Mouse (Mus musculus): Measurements from ENCODE around the gene Rnaseh2b. TPM values are rescaled to one million over a fixed set of nuclear protein-coding genes. Genes with fewer than 3 reads are reported as not detected.

The Rnaseh2b gene
- total RNA-seq, 2 experiments from 2014 or later = 16.2 to 16.3 TPM

DNA sequence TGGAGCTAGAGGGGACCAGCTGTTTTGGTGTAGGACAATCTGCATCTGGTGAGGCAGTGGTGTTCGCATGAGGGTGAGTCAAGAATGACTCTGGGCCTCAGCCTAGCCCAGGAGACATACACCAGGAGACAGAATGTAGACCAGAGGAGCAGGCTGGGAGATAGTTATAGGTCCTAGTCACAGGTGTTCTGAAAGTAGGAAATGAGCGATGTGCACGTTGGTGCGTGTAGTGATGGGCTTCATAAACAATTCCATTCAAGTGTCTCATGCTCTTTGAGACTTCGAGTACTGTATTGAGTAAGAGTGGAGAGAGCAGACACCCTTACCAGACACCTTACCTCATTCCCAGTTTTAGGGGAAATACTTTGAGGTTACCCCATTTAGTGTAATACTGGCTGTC lies 61.4 kb downstream of the Rnaseh2b start:
- DNase-seq (ENCODE audit: low spot score in 2 of 2) = no peak

DNA sequence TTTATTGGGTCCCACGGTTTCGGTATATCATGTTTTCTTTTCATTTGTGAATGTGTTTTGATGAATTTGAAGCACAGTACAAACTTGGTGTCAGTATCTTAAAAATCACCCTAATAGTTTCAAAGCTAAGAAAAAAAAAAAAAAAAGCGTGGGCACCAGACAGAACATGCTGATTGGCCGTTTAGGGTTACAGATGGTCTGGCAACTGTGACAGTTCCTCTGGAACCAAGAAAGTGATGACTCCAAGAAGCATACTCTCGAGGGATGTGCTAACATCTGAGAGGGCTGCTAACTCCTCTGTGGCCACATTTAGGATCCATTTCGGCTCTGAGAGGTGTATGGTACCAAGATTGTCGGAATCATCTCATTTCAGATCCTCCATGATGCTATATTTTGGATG lies 62.8 kb downstream of the Rnaseh2b start:
- DNase-seq (ENCODE audit: low spot score in 2 of 2) = no peak

DNA sequence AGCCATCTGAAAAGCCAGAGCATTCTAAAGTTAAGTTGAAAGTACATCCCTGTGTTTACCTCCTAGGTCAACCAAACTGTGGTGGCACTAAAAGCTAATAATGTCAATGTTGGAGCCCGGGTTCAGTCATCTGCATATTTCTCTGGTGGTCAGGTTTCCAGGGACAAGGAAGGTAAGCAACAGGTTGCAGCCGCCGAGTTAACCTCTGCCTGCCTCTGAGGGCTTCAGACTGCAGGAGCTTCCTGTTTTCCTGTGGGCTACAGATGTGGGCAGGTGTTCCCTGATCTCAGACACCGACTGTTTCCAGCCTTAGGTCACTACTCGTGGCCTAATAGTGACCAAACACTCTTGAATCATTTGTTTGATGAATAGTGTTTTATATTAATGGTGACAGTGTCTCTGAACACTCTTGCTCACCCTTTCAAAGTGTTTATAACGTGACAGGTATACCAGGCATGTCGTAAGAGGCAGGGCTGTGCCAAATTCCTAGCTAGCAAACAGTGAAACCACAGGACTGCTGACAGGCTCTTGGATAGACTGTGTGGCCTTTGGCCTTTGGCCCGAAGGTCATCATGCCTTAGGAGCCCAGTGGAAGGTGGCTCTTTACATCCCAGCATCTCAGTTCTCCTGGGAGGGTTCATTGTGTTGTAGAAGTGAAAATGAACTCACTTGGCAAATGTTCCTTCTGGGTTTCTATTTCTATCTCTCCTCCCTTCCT lies 69.0 kb downstream of the Rnaseh2b start:
- no peak for DNase-seq (ENCODE audit: low spot score in 2 of 2)

DNA sequence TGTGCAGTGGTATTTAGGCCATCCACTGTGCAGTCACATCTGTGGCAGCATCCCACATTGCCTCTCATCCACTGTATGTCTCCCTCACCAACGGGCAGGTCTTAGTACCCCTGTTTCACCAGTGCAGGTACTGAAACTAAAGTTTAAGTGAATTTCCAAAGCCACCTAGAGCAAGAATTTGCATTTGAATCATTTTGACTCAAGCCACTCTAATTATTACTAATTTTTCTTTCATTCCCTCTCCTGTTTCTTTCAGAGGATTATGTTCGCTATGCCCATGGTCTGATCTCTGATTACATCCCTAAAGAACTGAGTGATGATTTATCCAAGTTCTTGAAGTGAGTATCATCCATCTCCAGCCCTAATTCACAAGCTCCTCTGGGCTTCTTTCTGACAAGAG lies 71.4 kb downstream of the Rnaseh2b start:
- no peak for DNase-seq (ENCODE audit: low spot score in 2 of 2)

DNA sequence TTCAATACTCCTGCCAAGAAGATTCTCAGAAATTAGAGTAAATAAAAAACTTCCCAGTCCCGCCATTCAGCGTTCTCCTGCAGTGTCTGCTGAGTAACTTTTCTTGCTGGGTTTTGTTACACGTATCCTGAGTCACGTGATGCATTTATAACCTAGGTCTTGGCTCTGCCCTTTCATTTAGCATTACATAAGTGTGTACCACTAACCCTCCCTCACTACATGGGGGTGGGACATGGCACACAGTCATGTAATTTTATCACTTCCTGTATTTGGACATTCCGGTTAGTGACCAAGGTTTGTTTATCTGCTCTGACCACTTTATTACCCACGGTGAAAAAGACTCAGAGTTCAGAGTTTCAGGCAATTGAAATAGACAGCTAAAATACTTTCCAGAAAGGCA lies 78.4 kb downstream of the Rnaseh2b start:
- no peak for DNase-seq (ENCODE audit: low spot score in 2 of 2)

DNA sequence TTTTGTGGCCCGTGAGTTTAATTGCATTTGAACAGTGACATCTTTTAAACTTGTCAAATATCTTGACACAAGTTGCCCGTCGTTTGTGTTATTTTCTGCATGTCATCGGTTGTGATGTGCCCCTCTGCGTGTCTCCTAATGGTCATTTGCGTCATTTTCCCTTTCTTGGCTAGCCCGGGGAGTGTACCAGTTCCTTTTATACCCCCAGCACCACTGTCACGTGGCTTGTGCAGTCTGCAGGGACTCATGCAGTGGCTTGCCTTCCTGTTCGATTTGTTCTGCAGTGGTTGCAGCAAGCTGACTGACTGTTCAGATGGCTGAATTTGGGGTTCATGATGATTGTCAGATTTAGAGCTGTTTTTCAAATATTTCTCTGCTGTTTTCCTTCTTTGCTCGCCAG lies 81.6 kb downstream of the Rnaseh2b start:
- no peak for DNase-seq (ENCODE audit: low spot score in 2 of 2)

DNA sequence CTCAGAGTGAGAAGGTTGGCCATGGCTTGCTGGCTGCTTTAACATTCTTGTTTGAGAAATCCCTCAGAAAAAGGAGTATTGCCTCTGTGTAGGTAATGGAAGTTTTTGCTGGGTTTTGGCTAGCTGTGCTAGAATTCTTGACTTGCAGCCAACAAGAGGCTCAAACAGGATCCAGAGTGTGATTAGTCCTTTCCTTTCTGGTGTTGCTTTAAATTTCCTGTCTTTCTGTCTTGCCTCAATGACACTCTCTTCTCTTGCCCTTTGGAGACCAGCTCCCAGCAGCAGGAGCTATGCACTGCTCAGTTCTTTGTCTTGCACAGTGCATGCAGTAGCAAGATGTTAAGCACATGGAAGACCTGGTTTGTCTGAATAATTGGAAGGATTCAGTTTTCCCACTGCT lies 83.3 kb downstream of the Rnaseh2b start:
- no peak for DNase-seq (ENCODE audit: low spot score in 2 of 2)

DNA sequence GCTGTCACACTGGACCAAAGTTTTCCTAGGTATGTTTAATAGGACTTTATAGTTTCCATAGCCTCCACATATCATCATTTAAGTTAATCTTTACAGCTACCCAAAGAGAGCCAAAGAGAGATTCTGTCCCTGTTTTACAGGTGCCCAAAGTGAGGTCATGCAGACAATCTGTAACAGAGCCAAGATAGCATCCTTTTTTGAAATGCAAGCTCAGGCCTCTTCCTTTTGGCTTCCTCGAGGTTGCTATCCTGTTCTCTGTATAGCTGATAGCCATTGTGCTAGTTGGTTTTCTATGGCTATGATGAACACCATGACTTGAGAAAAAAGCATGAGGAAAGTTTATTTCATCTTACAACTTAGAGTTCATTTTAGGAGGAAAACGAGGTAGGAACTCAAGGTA lies 83.7 kb downstream of the Rnaseh2b start:
- no peak for DNase-seq (ENCODE audit: low spot score in 2 of 2)

DNA sequence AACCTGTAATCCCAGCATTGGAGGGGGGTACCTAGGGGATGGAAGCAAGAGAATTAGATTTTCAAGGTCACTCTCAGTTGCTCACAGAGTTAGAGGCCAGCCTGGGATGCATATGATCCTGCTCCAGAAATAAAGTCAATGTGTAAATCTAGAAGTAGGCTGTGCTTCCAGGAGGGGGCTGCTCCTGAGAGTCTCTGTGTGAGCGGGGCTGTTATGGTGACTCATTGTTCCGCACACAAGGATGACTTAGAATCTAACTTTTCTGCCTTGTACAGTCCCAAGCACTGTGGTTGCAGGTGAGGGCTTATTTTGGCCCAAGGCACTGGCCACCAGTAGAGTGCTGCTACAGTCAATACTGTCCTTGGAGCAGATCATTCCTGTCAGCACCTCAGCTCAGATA lies 87.0 kb downstream of the Rnaseh2b start:
- no peak for DNase-seq (ENCODE audit: low spot score in 2 of 2)

DNA sequence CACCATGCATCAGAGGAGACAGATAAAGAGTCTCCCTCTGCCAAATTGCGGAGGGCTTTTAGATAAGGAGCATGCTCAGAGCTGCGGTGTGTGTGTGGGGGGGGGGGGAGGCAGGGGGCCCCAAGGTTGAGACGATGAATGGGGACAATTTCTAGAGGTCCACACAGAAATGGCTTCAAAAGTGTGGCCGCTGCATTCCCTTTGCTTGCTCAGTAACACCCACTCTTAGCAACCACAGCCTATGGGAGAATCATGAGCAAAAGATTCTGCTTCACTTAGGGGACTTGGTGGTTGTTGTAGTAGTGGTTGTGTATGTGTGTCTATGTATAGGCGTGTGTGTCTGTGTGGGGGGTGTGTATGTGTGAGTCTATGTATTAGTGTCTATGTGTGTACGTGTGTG lies 88.2 kb downstream of the Rnaseh2b start:
- no peak for DNase-seq (ENCODE audit: low spot score in 2 of 2)

DNA sequence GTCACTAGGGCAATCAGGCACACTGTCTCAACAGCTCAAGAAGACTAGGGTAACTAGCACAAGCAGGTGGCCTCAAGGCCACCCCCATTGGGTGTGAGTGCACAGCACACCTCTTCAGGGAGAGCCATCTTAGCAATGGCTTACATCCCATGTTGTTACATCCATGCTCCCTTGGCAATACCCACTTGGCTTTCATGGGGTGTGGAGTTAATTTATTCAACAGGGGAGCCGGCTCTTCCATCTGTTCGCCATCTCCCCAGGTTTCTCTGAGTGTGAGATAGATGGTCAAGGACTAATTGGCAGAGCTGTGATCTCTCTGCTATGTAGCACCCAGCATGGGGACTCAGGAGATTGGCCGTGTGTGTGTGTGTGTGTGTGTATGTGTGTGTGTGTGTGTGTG lies 90.7 kb downstream of the Rnaseh2b start:
- no peak for DNase-seq (ENCODE audit: low spot score in 2 of 2)

DNA sequence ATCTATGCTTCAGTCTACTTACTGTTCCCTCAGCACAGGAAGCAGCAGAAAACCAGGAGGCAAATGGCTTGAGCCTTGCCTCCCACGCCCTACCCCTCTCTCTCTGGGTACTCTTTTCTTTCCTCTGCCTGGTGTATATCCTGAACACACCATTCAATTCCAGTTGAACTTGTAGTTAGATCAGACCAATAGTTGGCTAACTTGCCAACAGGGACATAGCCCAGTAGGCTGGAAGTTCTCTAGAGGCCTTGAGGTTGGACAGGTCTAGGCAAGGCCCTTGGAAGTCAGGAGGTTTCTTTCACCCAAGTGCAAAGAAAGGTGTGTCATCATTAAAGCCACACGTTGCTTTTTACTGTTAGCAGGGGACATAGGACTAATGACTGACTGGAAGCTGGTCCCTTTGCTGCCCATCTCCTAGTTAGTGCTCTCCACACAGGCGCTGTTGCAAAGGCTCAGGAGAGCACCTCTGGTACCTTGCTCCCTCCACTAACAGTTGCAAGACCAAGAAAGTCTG lies 91.5 kb downstream of the Rnaseh2b start:
- DNase-seq (ENCODE audit: low spot score in 2 of 2) = no peak

DNA sequence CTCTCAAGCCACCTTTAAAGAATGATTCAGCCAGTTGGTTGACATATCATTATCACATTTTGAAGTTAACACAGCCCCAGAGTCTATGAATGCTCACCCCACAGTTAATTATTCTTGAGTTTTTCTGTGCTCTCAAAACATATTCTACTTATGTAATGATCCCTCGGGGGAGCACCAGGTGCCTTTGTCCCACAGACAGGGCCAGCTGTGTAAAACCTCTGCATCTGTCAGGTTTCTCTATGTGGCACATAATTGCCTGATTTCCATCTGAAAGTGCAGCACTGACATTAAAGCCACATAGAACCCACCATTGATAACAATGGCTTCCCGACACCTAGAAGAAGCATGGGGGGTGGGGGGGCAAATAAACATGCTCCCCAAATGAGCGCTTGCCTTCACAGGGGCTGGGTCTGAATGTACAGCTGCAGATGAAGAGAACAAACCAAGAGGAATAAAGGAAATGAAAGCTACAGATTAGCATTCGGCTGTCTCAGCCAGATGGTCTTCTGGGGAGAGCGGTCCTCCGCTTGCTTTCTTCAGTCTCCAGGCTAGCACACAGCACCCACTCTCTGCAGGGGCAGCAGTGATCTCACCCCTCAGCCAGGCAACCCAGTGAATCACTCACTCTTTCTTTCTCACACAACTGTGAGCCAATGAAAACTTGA lies 96.8 kb downstream of the Rnaseh2b start:
- DNase-seq (ENCODE audit: low spot score in 2 of 2) = no peak

DNA sequence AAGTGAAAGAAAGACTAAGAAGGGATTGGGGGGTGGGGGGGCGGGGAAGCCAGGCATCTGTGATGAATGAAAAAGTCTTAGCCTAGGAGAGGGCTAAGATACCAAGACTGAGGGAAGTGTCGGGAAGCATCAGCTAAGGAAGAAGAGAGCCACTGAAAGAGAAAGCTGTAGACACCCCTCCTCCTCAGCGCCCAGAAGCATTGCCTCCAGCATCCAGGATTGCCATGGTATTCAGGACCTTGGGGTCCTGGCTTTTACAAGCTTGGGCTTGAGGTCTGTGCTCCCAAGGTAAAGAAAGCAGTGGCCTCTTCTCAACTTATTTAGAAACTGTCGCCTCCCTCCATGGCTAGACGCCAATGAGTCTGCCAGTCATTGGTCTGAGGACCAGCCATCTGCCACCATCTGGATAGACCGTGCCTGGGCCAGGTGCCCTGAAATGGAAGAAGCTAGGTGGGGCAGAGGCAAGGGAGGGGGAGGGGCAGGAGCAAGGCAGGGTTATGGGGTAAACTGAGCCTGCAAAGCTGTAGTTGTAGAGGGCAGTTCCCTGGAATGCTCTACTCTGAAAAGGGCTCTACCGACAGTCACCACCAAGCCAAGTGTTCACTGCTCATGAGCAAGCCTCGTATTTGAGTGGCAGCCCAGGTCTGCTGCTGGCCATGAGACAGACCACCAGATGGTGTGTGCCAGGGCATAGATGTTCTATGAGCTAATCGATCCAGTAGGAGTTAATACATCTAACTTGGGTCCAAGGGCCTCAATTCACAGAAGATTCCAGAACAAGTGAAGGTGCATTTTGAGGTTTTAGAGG lies 97.5 kb downstream of the Rnaseh2b start:
- no peak for DNase-seq (ENCODE audit: low spot score in 2 of 2)

DNA sequence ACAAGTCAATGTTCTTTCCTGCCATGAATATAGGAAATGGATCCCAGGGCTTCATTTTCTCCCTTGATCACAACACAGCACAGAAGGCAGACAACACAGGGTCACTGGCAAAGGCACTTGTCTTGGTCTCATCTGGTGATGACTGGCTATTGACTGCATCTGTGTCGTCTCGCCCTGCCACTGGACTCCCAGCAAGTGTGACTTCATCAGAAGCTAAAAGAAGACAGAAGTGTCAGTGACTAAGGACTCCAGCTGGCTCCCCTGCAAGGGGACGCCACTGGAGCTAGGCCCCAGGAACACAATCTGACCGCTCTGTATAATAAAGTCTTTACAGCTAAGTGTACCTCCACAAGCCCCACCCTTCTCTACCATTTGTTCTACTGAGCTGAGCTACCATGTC lies 100.4 kb downstream of the Rnaseh2b start:
- DNase-seq (ENCODE audit: low spot score in 2 of 2) = no peak

DNA sequence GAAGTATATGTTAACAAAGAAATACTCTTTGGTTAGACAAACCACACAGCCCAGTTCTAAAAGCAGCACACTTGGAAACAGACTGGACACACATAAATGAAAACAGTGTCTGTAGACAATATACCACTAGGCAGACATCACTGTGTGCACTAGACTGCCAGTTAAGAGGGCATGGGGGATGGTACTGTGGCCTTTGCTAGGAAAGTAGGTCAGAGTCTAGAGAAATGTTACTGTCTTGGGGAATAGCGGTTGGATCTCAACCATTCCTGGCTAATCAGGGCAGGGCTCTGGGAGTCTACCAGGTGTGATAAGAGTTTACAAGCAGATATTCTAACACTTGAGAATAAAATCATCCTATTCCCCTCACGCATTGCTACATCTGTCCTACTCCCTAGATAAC lies 103.0 kb downstream of the Rnaseh2b start:
- no peak for DNase-seq (ENCODE audit: low spot score in 2 of 2)

DNA sequence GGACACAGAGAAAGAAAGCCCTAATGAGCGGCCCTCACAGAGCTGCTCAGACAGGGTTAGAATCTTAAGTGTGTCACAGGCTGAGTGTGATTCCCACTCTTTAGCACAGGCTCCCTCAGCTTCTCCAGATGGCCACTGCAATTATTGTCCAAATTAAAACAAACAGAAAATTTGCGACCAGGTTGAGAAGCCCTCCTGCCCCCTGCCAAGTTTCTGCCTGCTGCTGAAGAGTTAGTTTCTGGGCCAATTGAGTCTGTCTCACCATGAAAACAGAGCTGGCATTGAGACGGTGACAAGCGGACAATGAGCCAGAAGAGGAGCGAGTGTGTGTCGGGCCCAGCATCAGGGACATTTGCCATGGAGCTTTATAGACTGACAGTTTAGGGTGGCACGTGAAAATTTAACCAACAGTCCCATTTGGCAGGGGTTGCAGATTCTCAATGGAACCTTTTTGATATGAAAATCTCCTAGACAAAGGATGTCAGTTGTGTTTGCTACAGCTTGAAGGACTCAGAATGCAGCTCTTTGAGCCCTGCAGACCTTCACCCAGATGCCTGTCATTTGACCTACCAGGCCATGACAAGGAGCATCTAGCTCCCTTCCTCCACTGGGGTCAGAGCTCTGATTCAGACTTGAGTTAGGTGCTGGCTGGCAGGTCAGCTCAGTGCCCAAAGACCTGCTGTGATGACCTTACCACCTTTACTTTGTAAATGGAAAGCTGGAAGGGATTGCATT lies 123.8 kb downstream of the Rnaseh2b start:
- DNase-seq (ENCODE audit: low spot score in 2 of 2) = no peak

DNA sequence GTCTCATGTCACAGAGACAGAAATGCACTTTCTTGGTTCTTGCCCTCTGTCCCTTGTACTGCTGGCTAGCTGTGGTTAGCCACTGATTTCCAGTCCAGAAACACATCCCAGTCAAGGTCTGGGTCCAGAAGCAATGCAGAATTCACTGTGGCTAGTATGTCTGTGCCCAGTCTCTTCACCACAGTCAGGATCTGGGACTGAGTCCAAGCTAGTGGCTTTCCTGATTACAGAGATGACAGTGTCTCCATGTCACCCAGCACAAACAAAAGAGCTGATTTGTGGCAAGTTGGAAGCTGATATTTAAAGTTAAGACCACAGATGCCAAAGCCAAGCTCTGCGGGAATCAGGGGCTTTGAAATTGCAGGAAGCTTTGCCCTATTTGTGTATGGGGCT lies 124.3 kb downstream of the Rnaseh2b start:
- DNase-seq (ENCODE audit: low spot score in 2 of 2) = peak in 1 of 2 experiments; percentile 13

DNA sequence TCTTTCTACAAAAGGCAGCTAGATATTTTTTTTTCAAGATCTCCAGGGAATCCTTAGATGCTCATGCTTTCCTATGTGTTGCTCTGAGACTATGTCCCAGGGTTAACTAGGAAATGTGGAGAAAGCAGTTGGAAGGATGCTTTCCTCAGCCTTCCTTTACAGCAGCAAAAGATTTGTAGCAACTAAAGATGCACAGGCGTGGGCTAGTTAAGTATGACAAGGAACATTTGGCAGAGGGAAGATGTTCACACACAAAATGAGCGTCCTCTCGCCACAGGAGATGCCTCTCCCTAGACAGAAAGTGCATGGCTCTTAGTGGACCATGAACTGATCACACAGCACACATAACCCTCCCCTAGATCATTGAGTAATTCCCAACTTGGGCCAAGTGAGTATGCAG lies 125.1 kb downstream of the Rnaseh2b start:
- DNase-seq (ENCODE audit: low spot score in 2 of 2) = no peak

DNA sequence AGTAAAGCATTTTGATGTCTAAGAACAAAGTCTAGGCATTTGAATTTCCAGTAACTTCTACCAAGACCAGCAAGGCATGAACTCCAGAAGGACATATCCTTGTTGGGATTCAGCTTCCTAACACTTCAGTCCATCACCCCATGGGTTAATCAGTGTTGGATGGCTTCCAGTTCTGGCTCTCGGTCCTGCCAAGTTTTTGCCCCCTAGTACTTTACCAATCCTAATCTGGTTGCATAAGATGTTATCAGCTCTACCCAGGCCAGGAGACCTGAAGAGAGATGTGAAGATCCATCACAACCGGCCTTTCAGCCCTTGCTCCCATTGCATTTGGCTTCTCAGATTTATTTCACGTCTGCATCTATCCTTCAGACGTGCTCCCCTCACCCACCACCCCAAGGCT lies 129.9 kb downstream of the Rnaseh2b start:
- DNase-seq (ENCODE audit: low spot score in 2 of 2) = no peak

Measured in gastrocnemius, postnatal 4 days (tissue).